Mouse (Mus musculus): Measurements from ENCODE around the gene Tmem53. TPM values are rescaled to one million over a fixed set of nuclear protein-coding genes. Genes with fewer than 3 reads are reported as not detected.

The Tmem53 gene
- total and polyA plus RNA-seq, 2 experiments, result 32.1 to 110 TPM

GRCm38 (mm10) chr4:117279253-117279642, 27.5 kb downstream of the Tmem53 start:
- no peak for DNase-seq (ENCODE audit: extremely low read depth, low read depth, low spot score)
- Histone ChIP-seq H3K36me3 (ENCODE audit: control insufficient read depth, insufficient read depth, low read length) (peaks cover 11% of the 10 kb centered on the region), H3K4me1 (ENCODE audit: control insufficient read depth, insufficient read depth, low read length) (peaks cover 33% of the 10 kb centered on the region), H3K9ac (ENCODE audit: low read depth, low read length) (no peak overlapping the region), H3K79me2 (ENCODE audit: control insufficient read depth, insufficient read depth, low read length) (no peaks in the 10 kb centered on the region), H3K27me3 (ENCODE audit: control insufficient read depth, insufficient read depth, low read length) (no peaks in the 10 kb centered on the region), H3K4me3 (ENCODE audit: insufficient read depth, low read depth, low read length) (no peak overlapping the region), H3K27ac (replicated peaks; ENCODE audit: insufficient read depth, low read depth, low read length) (peak overlapping the region; percentile 33)
- no peak for TF ChIP-seq POLR2A (IDR thresholded peaks at IDR 0.05; ENCODE audit: extremely low read depth, insufficient read depth, low read length)
- TF ChIP-seq CTCF (IDR thresholded peaks at IDR 0.05; ENCODE audit: low read depth, low read length), result no peak
- 82% methylated on average over 2 of the region's 2 CpGs for WGBS

DNA sequence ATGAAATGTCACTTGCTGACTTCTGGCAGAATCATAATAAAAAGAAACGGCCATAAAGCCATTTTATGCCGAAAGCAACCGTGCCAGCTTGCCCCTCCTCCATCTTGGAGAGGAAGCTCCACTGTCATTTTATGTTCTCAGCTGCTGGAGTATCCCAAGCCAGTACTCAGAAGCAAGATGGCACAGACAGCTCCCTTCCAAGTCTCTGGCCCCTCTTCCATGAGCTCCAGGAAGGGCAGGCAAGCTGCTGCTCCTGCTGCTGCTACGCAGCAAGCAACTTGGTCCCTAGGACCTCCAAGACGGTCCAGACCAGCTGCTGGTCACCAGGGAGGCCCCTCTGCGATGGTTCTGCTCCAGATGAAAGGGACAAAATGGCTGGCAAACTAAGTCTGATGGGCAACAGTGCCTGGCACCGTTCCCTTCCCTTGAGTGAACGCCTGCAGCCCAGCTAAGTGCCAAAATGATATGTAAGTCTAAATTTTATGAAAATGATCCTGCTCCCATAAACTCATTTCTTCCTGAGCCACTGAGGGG, 28.7 kb downstream of the Tmem53 start:
- WGBS, result 85% methylated on average over 8 of the region's 8 CpGs
- H3K4me1 ChIP-seq (ENCODE audit: control insufficient read depth, insufficient read depth, low read length), result peaks cover 33% of the 10 kb centered on the region
- peaks cover 14% of the 10 kb centered on the region for H3K36me3 ChIP-seq (ENCODE audit: control insufficient read depth, insufficient read depth, low read length)
- no peak for DNase-seq (ENCODE audit: extremely low read depth, low read depth, low spot score)
- TF ChIP-seq POLR2A (IDR thresholded peaks at IDR 0.05; ENCODE audit: extremely low read depth, insufficient read depth, low read length), result no peak
- TF ChIP-seq CTCF (IDR thresholded peaks at IDR 0.05; ENCODE audit: low read depth, low read length), result no peak
- H3K27me3 ChIP-seq (ENCODE audit: control insufficient read depth, insufficient read depth, low read length), result no peaks in the 10 kb centered on the region
- H3K4me3 ChIP-seq (ENCODE audit: insufficient read depth, low read depth, low read length), result no peak overlapping the region
- no peaks in the 10 kb centered on the region for H3K79me2 ChIP-seq (ENCODE audit: control insufficient read depth, insufficient read depth, low read length)
- no peak overlapping the region for H3K27ac ChIP-seq (replicated peaks; ENCODE audit: insufficient read depth, low read depth, low read length)
- no peak overlapping the region for H3K9ac ChIP-seq (ENCODE audit: low read depth, low read length)

GRCm38 (mm10) chr4:117281090-117281845, 29.5 kb downstream of the Tmem53 start:
- H3K4me3 ChIP-seq (ENCODE audit: insufficient read depth, low read depth, low read length), result no peak overlapping the region
- peak; percentile 75 for DNase-seq (ENCODE audit: extremely low read depth, low read depth, low spot score)
- peaks cover 33% of the 10 kb centered on the region for H3K4me1 ChIP-seq (ENCODE audit: control insufficient read depth, insufficient read depth, low read length)
- TF ChIP-seq CTCF (IDR thresholded peaks at IDR 0.05; ENCODE audit: low read depth, low read length) (no peak), POLR2A (IDR thresholded peaks at IDR 0.05; ENCODE audit: extremely low read depth, insufficient read depth, low read length) (no peak)
- H3K27me3 ChIP-seq (ENCODE audit: control insufficient read depth, insufficient read depth, low read length), result no peaks in the 10 kb centered on the region
- H3K79me2 ChIP-seq (ENCODE audit: control insufficient read depth, insufficient read depth, low read length), result no peaks in the 10 kb centered on the region
- H3K27ac ChIP-seq (replicated peaks; ENCODE audit: insufficient read depth, low read depth, low read length), result no peak overlapping the region
- no peak overlapping the region for H3K9ac ChIP-seq (ENCODE audit: low read depth, low read length)
- H3K36me3 ChIP-seq (ENCODE audit: control insufficient read depth, insufficient read depth, low read length), result peaks cover 16% of the 10 kb centered on the region
- 39% methylated on average over 19 of the region's 19 CpGs for WGBS

DNA sequence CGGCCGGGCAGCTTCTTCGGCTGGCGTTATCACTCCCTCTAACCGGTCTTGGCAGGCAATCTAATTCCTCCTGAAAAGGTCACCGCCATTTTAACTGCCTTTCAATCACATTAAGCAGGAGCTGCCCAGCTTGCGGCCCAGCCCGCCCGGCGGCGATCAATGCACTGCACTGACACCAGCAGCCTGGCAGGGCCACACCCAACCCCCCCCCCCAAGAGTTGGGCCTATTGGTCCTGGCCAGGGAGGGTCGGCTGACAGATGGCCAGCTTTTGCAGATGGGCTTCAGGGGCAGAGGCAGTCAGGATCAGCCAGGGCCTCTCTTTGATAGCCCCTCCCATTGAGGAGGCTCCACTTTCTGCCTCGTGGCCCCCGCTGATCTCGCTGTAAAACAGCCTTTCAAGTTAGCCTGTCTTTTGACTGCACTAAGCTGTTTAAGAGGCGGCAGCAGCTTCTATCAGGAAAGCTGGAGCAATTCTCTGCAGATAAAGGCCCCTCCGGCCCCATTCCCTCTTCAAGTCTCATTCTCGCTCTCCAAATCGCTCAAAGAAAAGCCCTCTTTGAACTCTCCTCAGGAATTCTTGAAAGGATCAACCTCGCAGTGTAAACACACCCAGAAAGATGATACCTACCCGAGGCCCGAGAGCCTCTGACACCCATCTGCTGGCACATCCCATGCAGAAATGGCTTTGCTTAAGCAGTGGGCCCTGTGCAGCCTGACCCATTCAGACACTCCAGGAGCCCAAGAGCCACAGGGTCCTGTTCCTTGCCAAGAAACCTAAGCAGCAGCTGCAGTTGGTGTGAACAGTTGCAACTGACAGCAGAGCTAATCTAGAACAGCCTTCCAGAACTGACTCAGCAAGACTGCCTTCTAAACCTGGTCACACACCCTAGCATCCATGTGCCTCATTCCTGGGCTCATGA, 31.8 kb downstream of the Tmem53 start:
- H3K4me3 ChIP-seq (ENCODE audit: insufficient read depth, low read depth, low read length), result no peak overlapping the region
- no peak for DNase-seq (ENCODE audit: extremely low read depth, low read depth, low spot score)
- no peaks in the 10 kb centered on the region; the same call in 1 of the 2 replicates for H3K79me2 ChIP-seq (ENCODE audit: control insufficient read depth, insufficient read depth, low read length)
- H3K4me1 ChIP-seq (ENCODE audit: control insufficient read depth, insufficient read depth, low read length), result peaks cover 31% of the 10 kb centered on the region
- H3K27me3 ChIP-seq (ENCODE audit: control insufficient read depth, insufficient read depth, low read length), result no peaks in the 10 kb centered on the region
- TF ChIP-seq CTCF (IDR thresholded peaks at IDR 0.05; ENCODE audit: low read depth, low read length) (no peak), POLR2A (IDR thresholded peaks at IDR 0.05; ENCODE audit: extremely low read depth, insufficient read depth, low read length) (no peak)
- H3K9ac ChIP-seq (ENCODE audit: low read depth, low read length), result no peak overlapping the region
- H3K36me3 ChIP-seq (ENCODE audit: control insufficient read depth, insufficient read depth, low read length), result peaks cover 10% of the 10 kb centered on the region
- WGBS, result 90% methylated on average over 22 of the region's 22 CpGs
- no peak overlapping the region for H3K27ac ChIP-seq (replicated peaks; ENCODE audit: insufficient read depth, low read depth, low read length)

DNA sequence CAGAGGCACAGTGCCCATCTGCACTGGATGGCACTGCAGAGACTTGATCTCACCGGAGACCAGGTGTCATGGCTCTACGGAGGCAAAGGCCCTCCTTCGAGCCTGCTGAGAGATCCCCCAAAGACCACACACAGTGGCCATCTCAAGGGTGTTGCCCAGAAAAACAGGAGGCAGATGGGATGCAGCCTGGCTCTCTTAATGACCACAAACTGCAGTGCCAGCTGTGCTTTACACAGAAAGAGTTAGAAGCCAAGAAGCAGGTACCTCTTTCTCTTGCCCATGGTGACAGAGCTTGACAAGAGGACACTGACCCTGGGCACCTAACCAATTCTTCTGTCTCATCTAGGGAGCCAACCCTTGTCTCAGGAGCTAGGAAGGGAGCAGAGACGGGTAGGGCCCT, 32.6 kb downstream of the Tmem53 start:
- DNase-seq (ENCODE audit: extremely low read depth, low read depth, low spot score), result no peak
- TF ChIP-seq POLR2A (IDR thresholded peaks at IDR 0.05; ENCODE audit: extremely low read depth, insufficient read depth, low read length) (no peak), CTCF (IDR thresholded peaks at IDR 0.05; ENCODE audit: low read depth, low read length) (no peak)
- Histone ChIP-seq H3K79me2 (ENCODE audit: control insufficient read depth, insufficient read depth, low read length) (no peaks in the 10 kb centered on the region; the same call in 1 of the 2 replicates), H3K27ac (replicated peaks; ENCODE audit: insufficient read depth, low read depth, low read length) (no peak overlapping the region), H3K36me3 (ENCODE audit: control insufficient read depth, insufficient read depth, low read length) (peaks cover 10% of the 10 kb centered on the region), H3K27me3 (ENCODE audit: control insufficient read depth, insufficient read depth, low read length) (no peaks in the 10 kb centered on the region), H3K4me3 (ENCODE audit: insufficient read depth, low read depth, low read length) (no peak overlapping the region), H3K4me1 (ENCODE audit: control insufficient read depth, insufficient read depth, low read length) (peaks cover 25% of the 10 kb centered on the region), H3K9ac (ENCODE audit: low read depth, low read length) (no peak overlapping the region)
- 82% methylated on average over 4 of the region's 4 CpGs for WGBS

Data from liver, adult 2 months (tissue).